Mouse (Mus musculus): ENCODE results near the gene Pih1d1.

GRCm38 (mm10) chr7:45156206-45156605, 2.1 kb downstream of the Pih1d1 start:
- no peak for TF ChIP-seq POLR2A (IDR thresholded peaks at IDR 0.05; ENCODE audit: borderline replicate concordance, extremely low read depth, low read depth, low read length)
- no peak for TF ChIP-seq CTCF (IDR thresholded peaks at IDR 0.05; ENCODE audit: insufficient read depth, low read length)
